Mouse (Mus musculus) intestine, embryonic 14.5 days (tissue): ENCODE data around the gene Otog. TPM values are rescaled to one million over a fixed set of nuclear protein-coding genes. Genes with fewer than 3 reads are reported as not detected.

ENCODE experiments used
- ATAC-seq: fragments of 200-750 bp; cut with Nextera tagmentation; replicated peaks from 2 replicates; pipeline ENCODE4 v1.8.0; 2017; ENCODE audit warnings: low read depth, moderate number of reproducible peaks, moderate TSS enrichment, moderate library complexity; ENCODE audit not compliant: low FRiP score, low TSS enrichment
- DNase-seq: peaks from one replicate; pipeline ENCODE4 v3.0.0-alpha.2; 2018; ENCODE audit warnings: low spot score
- H3K27ac ChIP-seq: fragments of 300-500 bp; sonication (generic); 2 replicates; pipeline ENCODE4 v1.5.1; 2014; ENCODE audit warnings: low read depth, mild to moderate bottlenecking, control low read depth
- H3K27me3 ChIP-seq: fragments of 300-500 bp; sonication (generic); replicated peaks from 2 replicates; pipeline ENCODE4 v1.6.1; 2014; ENCODE audit warnings: low read length, control low read depth; ENCODE audit not compliant: control insufficient read depth, insufficient read depth
- H3K36me3 ChIP-seq: fragments of 300-500 bp; sonication (generic); 2 replicates; pipeline ENCODE4 v1.6.1; 2014; ENCODE audit warnings: low read length, control low read depth; ENCODE audit not compliant: control insufficient read depth, insufficient read depth
- H3K4me1 ChIP-seq: fragments of 300-500 bp; sonication (generic); replicated peaks from 2 replicates; pipeline ENCODE4 v1.6.1; 2014; ENCODE audit warnings: low read length, control low read depth, mixed read lengths; ENCODE audit not compliant: control insufficient read depth, insufficient read depth
- H3K4me2 ChIP-seq: fragments of 300-500 bp; sonication (generic); 2 replicates; pipeline ENCODE4 v1.6.1; 2014; ENCODE audit warnings: low read length
- H3K4me3 ChIP-seq: fragments of 300-500 bp; sonication (generic); 2 replicates; pipeline ENCODE4 v1.5.1; 2014; ENCODE audit warnings: low read depth, low read length, control low read depth, mixed read lengths
- H3K9ac ChIP-seq: fragments of 300-500 bp; sonication (generic); 2 replicates; pipeline ENCODE4 v1.6.1; 2014; ENCODE audit warnings: mild to moderate bottlenecking, low read length
- H3K9me3 ChIP-seq: fragments of 300-500 bp; sonication (generic); 2 replicates; pipeline ENCODE4 v1.6.1; 2016; ENCODE audit warnings: low read length, control low read depth; ENCODE audit not compliant: control insufficient read depth
- WGBS: fragments of 180-500 bp; shearing (Covaris S2); extraction: QIAGEN DNeasy Blood & Tissue Kit; methylation state at CpG from one replicate; pipeline ENCODE4 v1.1.7; 2014; 5-methylcytosine and 5-hydroxymethylcytosine counted together
- polyA plus RNA-seq: library from polyadenylated mRNA; unstranded; fragments of >200 nt; fragmentation: Nextera tagmentation; extraction: Ambion mirVana; gene quantifications from 2 replicates; pipeline ENCODE4 v1.2.1, GENCODE M21; 2014

The Otog gene
- polyA plus RNA-seq, 1 experiment from 2014 or later: 0.12 TPM

DNA sequence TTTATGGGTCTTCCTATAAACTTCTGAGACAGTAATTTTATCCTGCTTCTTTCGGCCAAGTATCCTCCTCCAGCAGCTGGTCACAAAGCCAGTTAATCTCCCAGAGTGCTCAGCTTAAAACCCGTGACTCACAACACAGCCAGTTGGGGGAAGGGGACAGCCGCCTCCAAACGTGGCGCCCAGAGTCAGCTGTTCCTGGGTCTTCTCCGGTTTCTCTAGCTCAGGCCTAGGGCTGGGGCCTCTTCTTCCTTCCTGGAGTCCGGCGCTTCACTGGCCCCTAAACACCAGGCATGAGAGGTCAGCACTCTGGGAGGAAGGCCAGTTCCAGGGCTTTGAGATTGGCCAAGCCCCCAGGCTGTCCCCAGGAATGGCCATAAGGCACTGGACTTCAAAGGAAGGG, 112.4 kb downstream of the Otog start:
- H3K4me3 ChIP-seq: no peak overlapping the region
- 57% methylated on average over 8 of the region's 8 CpGs for WGBS
- H3K36me3 ChIP-seq: no peaks in the 10 kb centered on the region
- no peak overlapping the region for H3K27ac ChIP-seq
- no peaks in the 10 kb centered on the region for H3K9me3 ChIP-seq
- no peaks in the 10 kb centered on the region for H3K4me1 ChIP-seq
- H3K27me3 ChIP-seq: peaks cover 31% of the 10 kb centered on the region
- DNase-seq: no peak
- no peak overlapping the region for H3K9ac ChIP-seq
- no peak overlapping the region for H3K4me2 ChIP-seq
- ATAC-seq: no peak

- ATAC-seq (no peak), DNase-seq (no peak)
- H3K4me1 ChIP-seq: no peaks in the 10 kb centered on the region
- H3K4me3 ChIP-seq: no peak overlapping the region
- no peaks in the 10 kb centered on the region for H3K9me3 ChIP-seq
- WGBS: 42% methylated on average over 4 of the region's 4 CpGs
- H3K4me2 ChIP-seq: no peak overlapping the region
- no peak overlapping the region for H3K27ac ChIP-seq
- H3K27me3 ChIP-seq: peaks cover 24% of the 10 kb centered on the region
- no peak overlapping the region for H3K9ac ChIP-seq
- H3K36me3 ChIP-seq: no peaks in the 10 kb centered on the region
These were observed 113.1 kb downstream of the Otog start for GRCm38 (mm10) chr7:46353875-46354274.

Other genes starting within 250 kb of the Otog start
- 1.5 and 2.4 TPM in 2 replicates for gene Abcc6, start 210.7 kb upstream of the Otog start, polyA plus RNA-seq
- gene Nomo1, start 207.3 kb upstream of the Otog start, polyA plus RNA-seq: 39.3 and 48.2 TPM in 2 replicates
- gene Kcnj11, start 140.2 kb upstream of the Otog start, polyA plus RNA-seq: 0.27 and 0.61 TPM in 2 replicates
- gene Abcc8, start 61.0 kb upstream of the Otog start, polyA plus RNA-seq: 2.4 and 7.6 TPM in 2 replicates
- 36.6 and 36.8 TPM in 2 replicates for gene Ush1c, start 2.5 kb upstream of the Otog start, polyA plus RNA-seq
- not detected in 2 replicates for gene Myod1, start 135.5 kb downstream of the Otog start, polyA plus RNA-seq
- gene Kcnc1, start 155.5 kb downstream of the Otog start, polyA plus RNA-seq: 0.35 and 0.98 TPM in 2 replicates